Mouse (Mus musculus) heart, embryonic 11.5 days (tissue): ENCODE results near the gene Soga1. TPM values are rescaled to one million over a fixed set of nuclear protein-coding genes. Genes with fewer than 3 reads are reported as not detected.
A peak's percentile ranks its signal among the peaks of the same experiment; 100 is the strongest.

Source experiments
- ATAC-seq: fragments of 200-750 bp; cut with Nextera tagmentation; replicated peaks from 2 replicates; pipeline ENCODE4 v1.8.0; 2017; ENCODE audit warnings: moderate library complexity; ENCODE audit not compliant: insufficient number of reproducible peaks, low FRiP score, low TSS enrichment
- H3K27ac ChIP-seq: fragments of 300-500 bp; sonication (generic); 2 replicates; pipeline ENCODE4 v1.5.1; 2014; ENCODE audit warnings: mild to moderate bottlenecking, low read depth, low read length
- H3K27me3 ChIP-seq: fragments of 300-500 bp; sonication (generic); 2 replicates; pipeline ENCODE4 v1.6.1; 2014; ENCODE audit warnings: mild to moderate bottlenecking, low read length, mixed read lengths; ENCODE audit not compliant: control insufficient read depth, insufficient read depth
- H3K36me3 ChIP-seq: fragments of 300-500 bp; sonication (generic); 2 replicates; pipeline ENCODE4 v1.6.1; 2014; ENCODE audit warnings: mild to moderate bottlenecking, low read length, moderate library complexity, mixed read lengths; ENCODE audit not compliant: control insufficient read depth, insufficient read depth
- H3K4me1 ChIP-seq: fragments of 300-500 bp; sonication (generic); 2 replicates; pipeline ENCODE4 v1.6.1; 2014; ENCODE audit warnings: low read length; ENCODE audit not compliant: control insufficient read depth, insufficient read depth
- H3K4me2 ChIP-seq: fragments of 300-500 bp; sonication (generic); 2 replicates; pipeline ENCODE4 v1.6.1; 2014; ENCODE audit warnings: mild to moderate bottlenecking, moderate library complexity
- H3K4me3 ChIP-seq: fragments of 300-500 bp; sonication (generic); 2 replicates; pipeline ENCODE4 v1.5.1; 2014; ENCODE audit warnings: low read depth, low read length
- H3K9ac ChIP-seq: fragments of 300-500 bp; sonication (generic); 2 replicates; pipeline ENCODE4 v1.6.1; 2014; ENCODE audit warnings: mild to moderate bottlenecking, low read depth, low read length, moderate library complexity
- H3K9me3 ChIP-seq: fragments of 300-500 bp; sonication (generic); replicated peaks from 2 replicates; pipeline ENCODE4 v1.6.1; 2016; ENCODE audit warnings: low read length; ENCODE audit not compliant: control insufficient read depth
- WGBS: fragments of 180-500 bp; shearing (Covaris S2); extraction: QIAGEN DNeasy Blood & Tissue Kit; methylation state at CpG from one replicate; pipeline ENCODE4 v1.1.7; 2014; ENCODE audit not compliant: insufficient replicate concordance; 5-methylcytosine and 5-hydroxymethylcytosine counted together
- polyA plus RNA-seq: library from polyadenylated mRNA; unstranded; fragments of >200 nt; fragmentation: Nextera tagmentation; extraction: Ambion mirVana; gene quantifications from 2 replicates; pipeline ENCODE4 v1.2.1, GENCODE M21; 2014

The Soga1 gene
- polyA plus RNA-seq, 1 experiment from 2014 or later: 3.6 TPM

- Histone ChIP-seq H3K27me3 (peaks cover 2% of the 10 kb centered on the region; the same call in 1 of the 2 replicates), H3K9ac (no peak overlapping the region), H3K4me1 (peaks cover 10% of the 10 kb centered on the region), H3K36me3 (no peaks in the 10 kb centered on the region), H3K27ac (no peak overlapping the region), H3K9me3 (no peaks in the 10 kb centered on the region), H3K4me3 (no peak overlapping the region), H3K4me2 (no peak overlapping the region)
- 78% methylated on average over 14 of the region's 14 CpGs for WGBS
- no peak for ATAC-seq
Measured at GRCm38 (mm10) chr2:157087536-157088317, 8.7 kb upstream of the Soga1 start.

DNA sequence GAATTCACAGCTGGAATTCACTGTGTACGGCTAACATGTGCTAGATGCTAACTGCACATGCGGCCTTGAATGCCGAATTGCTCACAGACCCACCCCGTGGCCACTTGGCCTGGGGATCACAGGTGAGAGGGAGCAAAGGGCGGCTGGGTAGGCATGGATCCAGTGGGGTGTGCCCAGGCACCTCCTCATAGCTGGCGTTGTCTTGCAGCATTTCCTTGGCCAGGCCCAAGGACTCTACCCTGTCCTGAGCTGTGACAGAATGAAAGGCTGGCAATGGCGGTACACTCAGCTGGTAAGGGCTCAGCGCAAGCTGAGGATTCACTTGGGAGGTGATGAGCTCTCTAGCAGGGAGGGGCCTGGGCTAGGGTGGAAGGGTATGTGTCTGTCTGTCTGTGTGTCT, 7.7 kb upstream of the Soga1 start, which contains the start of gene Tldc2:
Tldc2 (plus strand) TSS at position 260 of the 400 bp plus-strand sequence.
- no peak for ATAC-seq
- H3K4me3 ChIP-seq: no peak within 1 kb of the TSS
- no peak within 1 kb of the TSS for H3K9ac ChIP-seq
- H3K36me3 ChIP-seq: no peaks in the 10 kb centered on the region
- no peak within 1 kb of the TSS for H3K27ac ChIP-seq
- H3K9me3 ChIP-seq: no peaks in the 10 kb centered on the region
- H3K4me1 ChIP-seq: peaks cover 17% of the 10 kb centered on the region
- 84% methylated on average over 8 of the region's 8 CpGs for WGBS
- no peak within 1 kb of the TSS for H3K4me2 ChIP-seq
- peaks cover 2% of the 10 kb centered on the region; the same call in 1 of the 2 replicates for H3K27me3 ChIP-seq

DNA sequence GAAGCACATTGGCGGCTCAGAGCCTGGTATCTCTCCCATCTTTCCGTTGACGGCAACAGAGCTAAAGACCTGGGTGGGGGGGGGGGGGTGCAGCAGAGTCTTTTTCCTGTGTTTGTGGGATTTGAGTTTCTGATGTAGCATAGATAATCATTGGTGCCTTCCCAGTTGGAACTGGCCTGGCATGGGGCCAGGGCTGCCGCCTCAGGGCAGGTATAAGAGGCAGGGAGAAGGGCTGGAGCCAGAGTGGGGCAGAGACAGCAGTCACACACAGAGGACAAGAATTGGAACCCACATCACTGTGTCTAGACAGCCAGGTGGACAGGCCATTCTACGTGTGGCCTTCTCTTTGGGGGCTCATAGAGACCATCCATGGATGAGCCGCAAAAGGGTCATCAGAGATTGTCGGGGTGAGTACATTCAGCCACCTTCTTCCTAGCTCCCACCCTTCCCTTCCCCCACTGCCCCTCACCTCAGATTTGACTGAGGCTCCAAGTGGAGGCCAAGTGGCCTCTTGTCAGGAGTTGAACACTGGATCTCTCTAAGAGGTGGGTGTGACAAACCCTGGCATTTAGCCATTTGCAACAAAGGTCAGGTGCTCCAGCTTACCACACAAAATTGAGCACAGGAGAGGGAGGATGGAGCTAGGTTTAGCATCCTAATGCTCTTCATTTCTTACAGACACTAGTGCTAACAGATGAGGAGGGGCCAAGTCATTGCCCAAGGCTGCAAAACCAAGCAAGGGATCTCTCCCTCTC, 6.0 kb upstream of the Soga1 start:
- no peak overlapping the region for H3K4me2 ChIP-seq
- no peaks in the 10 kb centered on the region for H3K36me3 ChIP-seq
- 75% methylated on average over 7 of the region's 7 CpGs for WGBS
- no peak overlapping the region for H3K9ac ChIP-seq
- no peak for ATAC-seq
- H3K27me3 ChIP-seq: 0 out of 2 replicates have a peak, but pooled peaks cover 2% of the 10 kb centered on the region
- H3K4me3 ChIP-seq: no peak overlapping the region
- peaks cover 14% of the 10 kb centered on the region for H3K4me1 ChIP-seq
- no peak overlapping the region for H3K27ac ChIP-seq
- no peaks in the 10 kb centered on the region for H3K9me3 ChIP-seq

- H3K27ac ChIP-seq: no peak overlapping the region
- 18% methylated on average over 7 of the region's 7 CpGs for WGBS
- no peak overlapping the region for H3K4me3 ChIP-seq
- H3K4me1 ChIP-seq: peaks cover 25% of the 10 kb centered on the region
- H3K9me3 ChIP-seq: no peaks in the 10 kb centered on the region
- ATAC-seq: no peak
- H3K27me3 ChIP-seq: no peaks in the 10 kb centered on the region
- peak overlapping the region; percentile 16 for H3K4me2 ChIP-seq
- H3K36me3 ChIP-seq: no peaks in the 10 kb centered on the region
- H3K9ac ChIP-seq: no peak overlapping the region
Measured at GRCm38 (mm10) chr2:157081960-157082359, 2.9 kb upstream of the Soga1 start.

DNA sequence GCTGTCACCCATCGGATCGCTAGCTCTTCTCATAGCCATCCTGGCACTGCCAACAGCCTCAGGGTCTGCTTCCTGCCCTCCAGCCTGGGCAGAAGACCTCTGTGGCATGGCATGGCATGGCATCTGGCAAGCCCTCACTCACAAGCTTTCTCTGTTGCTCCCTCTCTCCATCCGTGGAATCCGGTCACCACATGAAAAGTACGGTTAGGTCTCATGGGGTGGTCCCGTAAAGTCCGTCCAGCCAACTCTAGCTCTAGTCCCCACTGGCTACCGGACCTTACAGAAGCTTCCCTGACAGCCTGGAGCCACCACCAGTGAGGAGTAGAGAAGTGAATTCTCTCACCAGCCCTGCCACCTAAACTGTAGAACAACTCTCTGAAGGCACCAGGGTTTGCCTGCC, 2.3 kb upstream of the Soga1 start:
- H3K4me1 ChIP-seq: peaks cover 31% of the 10 kb centered on the region
- 89% methylated on average over 8 of the region's 8 CpGs for WGBS

GRCm38 (mm10) chr2:157079701-157080180, 687 bp upstream of the Soga1 start:
- 13% methylated on average over 16 of the region's 16 CpGs for WGBS

More for the DNA sequence above, 2.3 kb upstream of the Soga1 start:
- Histone ChIP-seq H3K4me3 (no peak overlapping the region), H3K9me3 (no peaks in the 10 kb centered on the region), H3K27me3 (no peaks in the 10 kb centered on the region), H3K36me3 (no peaks in the 10 kb centered on the region), H3K4me2 (no peak overlapping the region), H3K27ac (no peak overlapping the region), H3K9ac (no peak overlapping the region)
- ATAC-seq: no peak

DNA sequence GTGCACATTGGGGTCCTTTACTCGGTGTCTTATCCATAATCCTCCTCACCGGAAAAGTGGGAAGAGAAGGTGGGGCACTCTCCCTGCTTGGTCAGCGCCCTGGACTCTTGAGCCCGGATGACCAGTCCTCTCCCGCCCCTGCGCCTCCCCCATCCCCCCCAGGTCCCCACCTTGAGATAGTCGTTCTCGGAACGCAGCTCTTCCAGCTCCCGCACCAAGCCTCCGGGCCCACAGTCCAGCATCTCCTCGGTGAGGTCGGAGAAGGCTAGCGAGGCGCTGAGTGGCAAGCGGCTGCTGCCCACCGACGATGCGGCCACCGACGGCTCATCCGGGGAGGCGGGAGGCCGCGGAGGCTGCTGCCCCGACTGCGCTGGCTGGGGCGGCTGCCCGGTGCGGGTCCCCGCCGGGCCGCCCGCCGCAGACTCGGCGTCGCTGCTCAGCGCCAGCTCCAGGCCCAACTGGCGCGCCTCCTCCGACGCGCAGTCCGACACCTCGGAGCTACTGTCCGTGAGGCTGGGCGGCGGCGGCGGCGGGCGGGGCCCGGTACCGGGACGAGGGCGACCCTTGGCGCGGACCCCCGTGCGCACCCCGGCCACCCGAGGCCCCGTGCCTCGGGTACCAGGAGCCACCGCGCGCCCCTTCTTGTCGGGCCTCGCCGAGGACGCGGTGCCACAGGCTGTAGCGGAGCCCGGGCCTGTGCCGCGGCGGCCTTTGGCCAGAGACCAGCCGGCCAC, 828 bp downstream of the Soga1 start:
- Histone ChIP-seq H3K27ac (peak overlapping the region; percentile 94), H3K27me3 (no peaks in the 10 kb centered on the region), H3K4me3 (peak overlapping the region; percentile 82), H3K4me1 (peaks cover 62% of the 10 kb centered on the region), H3K36me3 (no peaks in the 10 kb centered on the region; the same call in 1 of the 2 replicates), H3K9ac (peak overlapping the region; percentile 90), H3K4me2 (peak overlapping the region; percentile 92), H3K9me3 (no peaks in the 10 kb centered on the region)
- WGBS: 0% methylated on average over 56 of the region's 79 CpGs
- peak; percentile 8; the same call in 1 of the 2 replicates for ATAC-seq

More at GRCm38 (mm10) chr2:157079701-157080180, 687 bp upstream of the Soga1 start:
- H3K9ac ChIP-seq: peak overlapping the region; percentile 90
- peak overlapping the region; percentile 94 for H3K27ac ChIP-seq
- no peaks in the 10 kb centered on the region for H3K9me3 ChIP-seq
- no peaks in the 10 kb centered on the region for H3K36me3 ChIP-seq
- peaks cover 47% of the 10 kb centered on the region for H3K4me1 ChIP-seq
- H3K4me2 ChIP-seq: peak overlapping the region; percentile 92
- no peak for ATAC-seq
- H3K4me3 ChIP-seq: peak overlapping the region; percentile 82
- no peaks in the 10 kb centered on the region for H3K27me3 ChIP-seq

DNA sequence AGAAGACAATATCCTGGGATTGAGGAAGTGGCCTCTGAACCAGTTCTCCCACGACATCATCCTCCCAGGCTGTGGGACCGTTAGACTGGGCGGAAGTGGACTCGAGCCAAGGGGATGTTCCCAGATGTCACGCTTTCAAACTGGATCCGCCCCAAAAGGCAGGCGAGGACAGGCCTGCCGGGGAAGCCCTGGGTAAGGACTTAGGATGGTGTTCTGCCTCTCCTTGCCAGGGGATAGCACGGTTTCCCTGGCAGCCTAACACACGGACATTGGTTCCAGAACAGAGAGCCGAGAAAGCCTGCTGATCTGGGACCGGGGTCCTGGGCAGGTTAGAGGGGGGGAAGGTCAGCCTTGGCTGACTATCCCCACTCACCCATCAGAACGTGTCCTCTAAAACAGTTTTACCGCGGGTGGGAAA, 1.4 kb downstream of the Soga1 start:
- 0 out of 2 replicates have a peak, but pooled peaks have one; percentile 1 for ATAC-seq
- H3K9me3 ChIP-seq: no peaks in the 10 kb centered on the region
- peak overlapping the region; percentile 90 for H3K9ac ChIP-seq
- peak overlapping the region; percentile 94 for H3K27ac ChIP-seq
- H3K4me1 ChIP-seq: peaks cover 66% of the 10 kb centered on the region
- H3K36me3 ChIP-seq: no peaks in the 10 kb centered on the region; the same call in 1 of the 2 replicates
- 3% methylated on average over 15 of the region's 15 CpGs for WGBS
- no peaks in the 10 kb centered on the region for H3K27me3 ChIP-seq
- peak overlapping the region; percentile 92 for H3K4me2 ChIP-seq
- H3K4me3 ChIP-seq: peak overlapping the region; percentile 82
